Mouse (Mus musculus): Measurements from ENCODE around the gene Cltc. TPM values are rescaled to one million over a fixed set of nuclear protein-coding genes. Genes with fewer than 3 reads are reported as not detected.

Cltc gene
- 81.2 and 85.3 TPM in 2 replicates for polyA plus RNA-seq (2021; fragmentation: Nextera tagmentation)
- long read RNA-seq, experiment 1, full-length matches to known transcripts, result 130 of 365 reads
- long read RNA-seq, experiment 1, partial matches to known transcripts, result 180 of 365 reads
- long read RNA-seq, experiment 1, other reads (novel, unspliced or antisense), result 55 of 365 reads
- long read RNA-seq, experiment 2, full-length matches to known transcripts, result 7 of 209 reads
- long read RNA-seq, experiment 2, partial matches to known transcripts, result 120 of 209 reads
- long read RNA-seq, experiment 2, other reads (novel, unspliced or antisense), result 82 of 209 reads

GRCm38 (mm10) chr11:86757480-86758371, at the start of gene Cltc:
TSS of gene Cltc (minus strand) at chr11:86757565.

GRCm38 (mm10) chr11:86683395-86684125, 73.8 kb downstream of the Cltc start, which contains the start of the genes Vmp1 and Ptrh2:
TSS of gene Vmp1 (minus strand) at chr11:86683836.
TSS of gene Ptrh2 (plus strand) at chr11:86683985.

Other genes starting within 250 kb of the Cltc start
- 24.0 and 32.7 TPM in 2 replicates for gene Rps6kb1, start 212.8 kb downstream of the Cltc start, polyA plus RNA-seq (2021; fragmentation: Nextera tagmentation)
- gene Tubd1, start 212.6 kb downstream of the Cltc start, polyA plus RNA-seq (2021; fragmentation: Nextera tagmentation), result 2.1 and 3.4 TPM in 2 replicates
- gene Vmp1, start 73.7 kb downstream of the Cltc start, polyA plus RNA-seq (2021; fragmentation: Nextera tagmentation), result 146 and 199 TPM in 2 replicates
- 13.2 and 14.8 TPM in 2 replicates for gene Ptrh2, start 73.6 kb downstream of the Cltc start, polyA plus RNA-seq (2021; fragmentation: Nextera tagmentation)
- gene Dhx40, start 50.2 kb upstream of the Cltc start, polyA plus RNA-seq (2021; fragmentation: Nextera tagmentation), result 10.0 and 12.5 TPM in 2 replicates
- 19.2 and 20.0 TPM in 2 replicates for gene Ypel2, start 236.1 kb upstream of the Cltc start, polyA plus RNA-seq (2021; fragmentation: Nextera tagmentation)